Mouse (Mus musculus) liver, adult 2 months (tissue): ENCODE data around the gene Ctnnbl1.

ENCODE experiments used
- CTCF ChIP-seq: fragments of 200-500 bp; IDR thresholded peaks from 2 replicates; pipeline ENCODE4 v1.5.1; 2011; ENCODE audit warnings: low read depth, low read length, control low read depth
- POLR2A ChIP-seq: fragments of 200-500 bp; IDR thresholded peaks from 2 replicates; pipeline ENCODE4 v1.6.1; 2011; ENCODE audit warnings: low read length, control low read depth; ENCODE audit not compliant: insufficient read depth; ENCODE audit errors: extremely low read depth

- TF ChIP-seq CTCF = no peak
- TF ChIP-seq POLR2A = no peak
These were observed 181.3 kb downstream of the Ctnnbl1 start for GRCm38 (mm10) chr2:157918529-157918928.
